Mouse (Mus musculus) bone marrow, adult 2 months (tissue): ENCODE results near the gene Noc4l. TPM values are rescaled to one million over a fixed set of nuclear protein-coding genes. Genes with fewer than 3 reads are reported as not detected.

Experiments used
- H3K27ac ChIP-seq: fragments of 200-500 bp; 2 replicates; pipeline ENCODE4 v1.5.1; 2012; ENCODE audit warnings: low read depth, mild to moderate bottlenecking, control low read depth, inconsistent platforms, low read length; ENCODE audit not compliant: control insufficient read depth, poor library complexity, insufficient read depth
- H3K4me1 ChIP-seq: fragments of 200-500 bp; 2 replicates; pipeline ENCODE4 v1.6.1; 2011; ENCODE audit warnings: low read length; ENCODE audit not compliant: control insufficient read depth, insufficient read depth
- H3K4me3 ChIP-seq: fragments of 200-500 bp; replicated peaks from 2 replicates; pipeline ENCODE3; 2011; ENCODE audit warnings: mild to moderate bottlenecking, low read depth, low read length, control low read depth; ENCODE audit not compliant: control insufficient read depth
- CTCF ChIP-seq: fragments of 200-500 bp; IDR thresholded peaks from 2 replicates; pipeline ENCODE4 v1.5.1; 2011; ENCODE audit warnings: low read length, control low read depth; ENCODE audit not compliant: control insufficient read depth, insufficient read depth
- POLR2A ChIP-seq: fragments of 200-500 bp; IDR thresholded peaks from 2 replicates; pipeline ENCODE4 v1.6.1; 2011; ENCODE audit warnings: low read depth, mild to moderate bottlenecking, control low read depth, low read length, borderline replicate concordance; ENCODE audit not compliant: control insufficient read depth
- WGBS: fragments of 180-500 bp; shearing (Covaris S2); methylation state at CpG from one replicate; pipeline ENCODE4 v1.1.7; 2018; 5-methylcytosine and 5-hydroxymethylcytosine counted together
- polyA plus RNA-seq: library from polyadenylated mRNA; stranded (reverse); fragments of >200 nt; gene quantifications from 2 replicates; pipeline ENCODE4 v1.2.4, GENCODE M21; 2011; ENCODE audit warnings: low replicate concordance; ENCODE audit not compliant: missing spikeins, insufficient read depth, insufficient read length

Gene Noc4l
- polyA plus RNA-seq, 1 experiment = 42.6 TPM

DNA sequence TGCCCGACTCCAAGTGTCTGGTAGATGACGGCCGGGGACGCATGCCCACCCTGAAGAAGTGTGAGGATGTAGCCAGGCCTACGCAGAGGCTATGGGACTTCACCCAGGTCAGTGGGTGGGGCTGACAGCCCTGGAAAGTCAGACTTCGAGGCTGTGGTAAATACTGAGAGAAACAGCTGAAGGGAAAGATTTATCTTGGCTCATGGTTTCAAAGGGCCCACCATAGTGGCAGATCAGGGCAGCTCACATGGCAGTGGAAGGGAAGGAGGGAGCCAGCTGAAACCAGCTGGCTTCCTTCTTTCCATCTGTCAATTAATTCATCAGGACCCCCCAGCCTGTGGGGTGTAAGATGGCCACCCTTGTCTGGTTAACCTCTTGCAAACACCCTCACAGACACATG is 34.0 kb downstream of the Noc4l start:
- WGBS = 85% methylated on average over 6 of the region's 6 CpGs
- H3K4me1 ChIP-seq = no peaks in the 10 kb centered on the region
- H3K27ac ChIP-seq = no peak overlapping the region
- TF ChIP-seq POLR2A (no peak), CTCF (no peak)
- no peak overlapping the region for H3K4me3 ChIP-seq

DNA sequence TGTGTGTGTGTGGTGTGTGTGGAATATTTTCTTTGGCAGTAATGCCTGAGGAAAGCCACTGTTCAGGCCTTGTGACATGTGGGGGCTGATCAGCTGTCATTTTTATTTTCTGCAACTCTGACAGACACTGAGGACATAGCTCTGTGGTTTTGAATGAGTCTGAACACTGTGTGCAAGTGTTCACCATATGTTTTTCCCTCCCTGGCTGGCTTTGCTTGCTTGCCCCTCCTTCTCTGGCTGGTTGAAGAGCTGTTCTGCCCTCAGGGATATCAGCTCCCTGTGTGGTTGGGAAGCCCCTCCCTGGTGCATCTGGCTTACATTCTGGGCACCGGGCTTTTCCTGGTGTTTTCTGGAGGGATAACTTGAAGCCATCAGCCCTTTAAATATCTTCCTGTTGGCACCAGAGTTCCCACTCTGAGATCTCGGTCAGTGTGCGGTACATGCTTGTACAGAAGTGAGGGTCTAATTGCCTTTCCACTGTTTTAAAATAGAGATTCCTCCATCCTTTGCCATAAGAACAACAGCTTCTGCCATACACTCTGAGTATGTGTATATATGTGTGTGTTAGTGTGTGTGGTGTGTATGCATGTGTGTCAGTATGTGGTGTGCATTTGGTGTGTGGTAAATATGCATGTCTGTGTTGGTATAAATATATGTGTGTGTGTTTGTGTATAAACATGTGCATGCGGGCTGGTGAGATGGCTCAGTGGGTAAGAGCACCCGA is 41.6 kb downstream of the Noc4l start:
- peaks cover under 1% of the 10 kb centered on the region; the same call in 1 of the 2 replicates for H3K4me1 ChIP-seq
- no peak overlapping the region for H3K4me3 ChIP-seq
- TF ChIP-seq CTCF = no peak
- TF ChIP-seq POLR2A = no peak
- H3K27ac ChIP-seq = no peak overlapping the region
- 77% methylated on average over 5 of the region's 5 CpGs for WGBS

DNA sequence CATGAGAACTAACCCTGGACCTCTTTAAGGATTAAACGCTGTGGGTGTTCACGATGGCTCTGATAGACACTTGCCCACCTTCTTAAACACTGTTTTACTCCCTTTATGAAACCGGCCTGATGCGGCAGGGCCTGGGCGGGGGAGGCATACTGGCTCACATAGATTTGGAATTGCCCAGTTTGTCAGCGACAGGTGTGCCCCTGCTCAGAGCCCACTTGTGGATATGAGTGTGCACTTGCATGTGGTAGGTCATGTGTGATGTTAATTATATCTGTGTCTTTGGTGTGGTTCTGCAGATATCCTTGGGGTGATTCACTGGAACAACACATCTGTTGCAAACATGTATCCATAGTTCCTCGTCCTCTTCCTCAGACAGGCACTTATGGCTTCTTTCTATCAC is 42.7 kb downstream of the Noc4l start:
- Histone ChIP-seq H3K4me3 (no peak overlapping the region), H3K27ac (no peak overlapping the region), H3K4me1 (peaks cover 1% of the 10 kb centered on the region; the same call in 1 of the 2 replicates)
- 85% methylated on average over 7 of the region's 7 CpGs for WGBS
- TF ChIP-seq POLR2A (no peak), CTCF (no peak)

DNA sequence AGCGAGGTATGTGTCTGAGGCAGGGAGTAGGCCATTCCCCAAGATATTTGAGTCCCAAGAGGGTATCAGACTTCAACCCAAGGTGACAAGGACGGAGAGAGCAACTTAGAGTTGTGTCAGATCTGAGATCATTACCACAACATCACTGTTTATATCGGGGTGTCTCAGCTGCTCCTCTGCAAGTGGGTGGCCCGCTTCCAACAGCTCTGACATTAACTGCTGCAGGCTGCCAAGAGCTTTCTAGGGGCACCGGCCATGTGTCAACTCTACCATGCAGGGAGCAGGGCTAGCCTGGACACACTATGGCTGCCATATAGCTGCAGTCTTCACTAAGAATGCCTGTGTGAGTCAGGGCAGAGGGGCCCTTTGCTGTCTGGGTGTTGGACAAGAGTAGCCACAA is 43.3 kb downstream of the Noc4l start:
- H3K4me3 ChIP-seq = no peak overlapping the region
- TF ChIP-seq CTCF = no peak
- TF ChIP-seq POLR2A = no peak
- no peak overlapping the region for H3K27ac ChIP-seq
- WGBS = 66% methylated on average over 5 of the region's 5 CpGs
- H3K4me1 ChIP-seq = peaks cover 1% of the 10 kb centered on the region; the same call in 1 of the 2 replicates

DNA sequence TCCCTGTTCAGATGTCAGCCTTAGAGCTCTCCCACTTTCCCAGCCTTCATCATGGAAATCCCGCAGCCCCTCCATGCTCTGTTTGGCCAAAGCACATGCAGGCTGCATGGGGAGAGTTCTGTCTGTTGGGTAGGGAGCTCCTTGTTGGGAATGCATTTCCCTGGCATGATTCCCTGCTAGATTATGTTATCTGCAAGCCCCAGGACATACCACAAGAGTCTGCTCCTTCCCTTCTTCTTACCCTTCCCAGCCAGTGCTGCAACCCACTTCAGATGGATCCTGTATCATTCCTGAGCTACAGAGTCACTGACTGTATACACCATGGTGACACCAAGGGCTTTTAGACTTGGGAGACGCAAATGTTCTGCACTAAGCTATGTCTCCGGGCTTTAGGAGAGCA is 43.8 kb downstream of the Noc4l start:
- H3K27ac ChIP-seq = no peak overlapping the region
- no peak overlapping the region for H3K4me3 ChIP-seq
- TF ChIP-seq CTCF = no peak
- TF ChIP-seq POLR2A = no peak
- WGBS = 88% methylated on average over 3 of the region's 3 CpGs
- H3K4me1 ChIP-seq = peaks cover 1% of the 10 kb centered on the region; the same call in 1 of the 2 replicates

DNA sequence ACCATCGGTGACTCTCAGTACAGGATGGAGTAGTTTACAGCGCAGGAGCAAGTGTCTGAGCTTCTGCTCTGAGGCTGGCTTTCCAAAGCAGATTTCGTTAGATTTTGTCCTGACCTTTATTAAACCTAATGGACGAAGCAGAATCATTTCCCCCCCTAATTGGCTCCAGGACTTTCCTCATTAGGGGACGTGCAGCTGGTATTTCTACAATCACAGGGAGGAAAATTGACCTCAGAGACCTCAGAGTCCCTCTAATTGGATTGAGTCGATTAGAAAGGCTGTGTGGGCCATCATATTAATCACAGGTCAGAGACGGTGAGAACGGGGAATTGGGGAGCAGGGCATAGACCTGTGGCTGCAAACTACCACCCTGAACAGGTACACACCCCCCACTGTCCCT is 44.3 kb downstream of the Noc4l start:
- Histone ChIP-seq H3K27ac (no peak overlapping the region), H3K4me3 (no peak overlapping the region), H3K4me1 (peaks cover 1% of the 10 kb centered on the region; the same call in 1 of the 2 replicates)
- 80% methylated on average over 8 of the region's 8 CpGs for WGBS
- TF ChIP-seq CTCF = no peak
- TF ChIP-seq POLR2A = no peak

DNA sequence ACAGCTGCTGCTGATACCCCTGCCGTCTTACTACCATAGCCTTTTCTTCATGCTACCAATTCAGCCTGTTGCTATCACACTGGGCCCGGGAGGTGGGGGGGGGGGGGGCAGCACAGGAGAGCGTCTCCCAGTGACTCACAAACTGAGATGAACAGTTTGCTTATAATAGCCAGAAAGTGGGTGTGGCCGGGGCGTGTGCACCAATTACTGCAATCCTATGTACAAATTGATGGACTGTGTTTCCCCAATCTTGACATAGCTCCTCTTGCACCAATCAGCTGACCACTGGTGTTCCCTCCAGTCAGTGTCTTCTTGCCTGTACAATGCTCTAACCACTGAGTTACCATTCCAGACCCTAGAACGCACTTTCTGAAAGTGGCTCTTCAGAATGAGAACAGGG is 44.9 kb downstream of the Noc4l start:
- no peak overlapping the region for H3K27ac ChIP-seq
- no peak overlapping the region for H3K4me3 ChIP-seq
- peaks cover 1% of the 10 kb centered on the region; the same call in 1 of the 2 replicates for H3K4me1 ChIP-seq
- TF ChIP-seq CTCF = no peak
- TF ChIP-seq POLR2A = no peak
- WGBS = 70% methylated on average over 6 of the region's 6 CpGs

DNA sequence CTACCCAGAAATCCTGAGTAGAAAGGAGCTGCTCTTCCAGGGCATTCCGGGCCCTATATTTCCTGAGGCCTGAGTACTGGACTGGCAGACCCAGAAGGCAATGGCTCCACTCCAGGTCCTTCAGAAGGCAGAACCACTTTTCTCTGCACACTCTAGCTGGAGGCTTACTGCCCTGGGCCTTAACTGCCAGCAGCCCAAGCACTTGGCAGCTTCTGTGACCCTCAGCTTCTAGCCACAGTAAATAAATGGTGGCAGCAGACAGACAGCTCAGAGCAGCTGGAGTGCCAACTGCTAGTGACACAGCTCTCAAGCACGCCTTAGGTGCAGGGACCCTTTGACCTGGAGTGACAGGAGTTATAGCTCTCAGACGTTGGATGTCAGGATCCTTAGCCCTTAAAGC is 45.5 kb downstream of the Noc4l start:
- H3K27ac ChIP-seq = peak overlapping the region; percentile 29; the same call in 1 of the 2 replicates
- WGBS = 76% methylated on average over 3 of the region's 3 CpGs
- TF ChIP-seq CTCF (no peak), POLR2A (no peak)
- H3K4me1 ChIP-seq = peaks cover 1% of the 10 kb centered on the region; the same call in 1 of the 2 replicates
- H3K4me3 ChIP-seq = no peak overlapping the region

DNA sequence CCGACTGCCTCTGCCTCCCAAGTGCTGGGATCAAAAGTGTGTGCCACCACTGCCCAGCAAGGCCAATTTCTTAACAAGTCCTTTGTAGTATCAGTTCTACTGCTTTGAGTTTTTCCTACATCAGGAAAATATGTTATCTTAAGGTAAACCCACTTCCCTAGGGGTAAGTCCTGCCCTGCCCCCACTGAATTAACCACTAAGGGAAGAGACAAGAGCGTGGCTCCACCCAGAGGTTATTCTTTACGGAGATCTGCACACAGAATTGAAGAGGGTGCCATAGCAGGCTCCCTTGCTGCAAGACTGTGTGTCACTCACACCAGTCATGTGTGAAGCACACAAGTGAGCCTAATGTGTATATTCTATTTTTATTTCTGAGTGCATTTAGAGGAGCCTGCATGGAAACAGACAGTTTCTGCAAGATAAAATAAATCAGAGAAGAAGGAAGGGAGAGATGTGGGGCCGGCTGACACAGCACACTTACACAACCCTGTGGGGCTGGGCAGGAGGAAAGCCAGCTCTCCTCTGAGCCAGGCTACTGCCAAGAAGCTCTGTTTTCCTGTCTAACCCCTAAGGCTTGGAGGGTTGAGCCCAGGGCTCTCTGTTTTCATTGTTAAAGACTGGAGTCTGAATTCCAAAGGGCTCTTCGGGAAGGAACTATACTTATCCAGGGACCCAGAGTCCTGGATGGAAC is 47.5 kb downstream of the Noc4l start:
- H3K4me3 ChIP-seq = no peak overlapping the region
- H3K4me1 ChIP-seq = peaks cover 1% of the 10 kb centered on the region; the same call in 1 of the 2 replicates
- 26% methylated on average over 5 of the region's 5 CpGs for WGBS
- TF ChIP-seq POLR2A (no peak), CTCF (no peak)
- peak overlapping the region; percentile 27; the same call in 1 of the 2 replicates for H3K27ac ChIP-seq
